Mouse (Mus musculus) neural tube, embryonic 10.5 days (tissue): ENCODE results near the gene Tmem238.

Source experiments
- DNase-seq: peaks from one replicate; pipeline ENCODE4 v3.0.0-alpha.2; 2017; ENCODE audit warnings: low spot score; ENCODE audit errors: extremely low spot score

The Tmem238 gene

GRCm38 (mm10) chr7:4747156-4747899, 42.1 kb downstream of the Tmem238 start:
- no peak for DNase-seq

- no peak for DNase-seq
Observed at GRCm38 (mm10) chr7:4746326-4746980, 43.0 kb downstream of the Tmem238 start.

- no peak for DNase-seq
Observed at GRCm38 (mm10) chr7:4744886-4745285, 44.6 kb downstream of the Tmem238 start.

- no peak for DNase-seq
Observed at GRCm38 (mm10) chr7:4743354-4743753, 46.1 kb downstream of the Tmem238 start.

- DNase-seq, result no peak
Observed at GRCm38 (mm10) chr7:4742482-4742819, 47.0 kb downstream of the Tmem238 start.

GRCm38 (mm10) chr7:4741672-4742481, 47.6 kb downstream of the Tmem238 start:
- no peak for DNase-seq

GRCm38 (mm10) chr7:4741151-4741550, 48.3 kb downstream of the Tmem238 start:
- peak; percentile 41 for DNase-seq

GRCm38 (mm10) chr7:4740309-4740727, 49.1 kb downstream of the Tmem238 start:
- no peak for DNase-seq

- DNase-seq, result peak; percentile 92
Observed at GRCm38 (mm10) chr7:4739544-4740275, 49.7 kb downstream of the Tmem238 start, which contains the start of gene Kmt5c. Gene Kmt5c (plus strand): TSS chr7:4740115.

- DNase-seq, result no peak
Observed at GRCm38 (mm10) chr7:4739041-4739543, 50.4 kb downstream of the Tmem238 start.
